Mouse (Mus musculus): ENCODE measurements around the gene Trp53. TPM values are rescaled to one million over a fixed set of nuclear protein-coding genes. Genes with fewer than 3 reads are reported as not detected.
A peak's percentile ranks its signal among the peaks of the same experiment; 100 is the strongest.
"Not testable (repeated sequence)": the region's sequence is repeated elsewhere in the genome, so short reads cannot be mapped to it uniquely, and the experiment has no call there.

The Trp53 gene
- polyA plus RNA-seq (2015; fragmentation: Nextera tagmentation; extraction: Ambion mirVana), result 48.0 and 49.6 TPM in 2 replicates

GRCm38 (mm10) chr11:69580091-69580514 lies at the start of gene Trp53, which contains the start of gene Wrap53:
TSS of gene Trp53 (plus strand) at chr11:69580359.
TSS of gene Wrap53 (minus strand) at chr11:69580255.
- TF ChIP-seq CTCF (IDR thresholded peaks at IDR 0.05; ENCODE audit: low read depth), result peak; percentile 15; the same call in 1 of the 2 replicates
- Histone ChIP-seq H3K4me3 (ENCODE audit: low read depth, low read length) (peak within 1 kb of the TSS; percentile 80), H3K9me3 (ENCODE audit: control insufficient read depth) (no peaks in the 10 kb centered on the region), H3K4me1 (replicated peaks; ENCODE audit: control insufficient read depth, insufficient read depth, low read length) (no peaks in the 10 kb centered on the region), H3K27me3 (replicated peaks; ENCODE audit: control insufficient read depth, insufficient read depth, low read length) (no peaks in the 10 kb centered on the region), H3K27ac (ENCODE audit: low read depth, low read length) (peak within 1 kb of the TSS; percentile 94), H3K4me2 (replicated peaks; ENCODE audit: low read depth) (peak within 1 kb of the TSS; percentile 94), H3K36me3 (ENCODE audit: control insufficient read depth, insufficient read depth) (no peaks in the 10 kb centered on the region; the same call in 1 of the 2 replicates), H3K9ac (ENCODE audit: low read depth, low read length) (peak within 1 kb of the TSS; percentile 64)
- WGBS, result under 1% methylated on average over 13 of the region's 13 CpGs
- ATAC-seq, result peak; percentile 53

GRCm38 (mm10) chr11:69530755-69531154 lies 49.4 kb upstream of the Trp53 start:
- H3K4me2 ChIP-seq (replicated peaks; ENCODE audit: low read depth); H3K9ac ChIP-seq (ENCODE audit: low read depth, low read length); H3K4me1 ChIP-seq (replicated peaks; ENCODE audit: control insufficient read depth, insufficient read depth, low read length); ATAC-seq; H3K9me3 ChIP-seq (ENCODE audit: control insufficient read depth); H3K27me3 ChIP-seq (replicated peaks; ENCODE audit: control insufficient read depth, insufficient read depth, low read length); H3K36me3 ChIP-seq (ENCODE audit: control insufficient read depth, insufficient read depth); H3K27ac ChIP-seq (ENCODE audit: low read depth, low read length); H3K4me3 ChIP-seq (ENCODE audit: low read depth, low read length): not testable (repeated sequence)
- WGBS, result 89% methylated on average over 6 of the region's 6 CpGs
- peak; percentile 43 for TF ChIP-seq CTCF (IDR thresholded peaks at IDR 0.05; ENCODE audit: low read depth)

GRCm38 (mm10) chr11:69532480-69533150 lies 47.5 kb upstream of the Trp53 start:
- H3K4me1 ChIP-seq (replicated peaks; ENCODE audit: control insufficient read depth, insufficient read depth, low read length), result no peaks in the 10 kb centered on the region
- no peak overlapping the region for H3K9ac ChIP-seq (ENCODE audit: low read depth, low read length)
- 69% methylated on average over 7 of the region's 7 CpGs for WGBS
- peak; percentile 54 for TF ChIP-seq CTCF (IDR thresholded peaks at IDR 0.05; ENCODE audit: low read depth)
- H3K9me3 ChIP-seq (ENCODE audit: control insufficient read depth), result no peaks in the 10 kb centered on the region
- no peak overlapping the region for H3K4me3 ChIP-seq (ENCODE audit: low read depth, low read length)
- no peak overlapping the region for H3K4me2 ChIP-seq (replicated peaks; ENCODE audit: low read depth)
- no peak for ATAC-seq
- no peaks in the 10 kb centered on the region for H3K27me3 ChIP-seq (replicated peaks; ENCODE audit: control insufficient read depth, insufficient read depth, low read length)
- H3K36me3 ChIP-seq (ENCODE audit: control insufficient read depth, insufficient read depth), result no peaks in the 10 kb centered on the region
- H3K27ac ChIP-seq (ENCODE audit: low read depth, low read length), result no peak overlapping the region

- Histone ChIP-seq H3K4me2 (replicated peaks; ENCODE audit: low read depth) (no peak overlapping the region), H3K9me3 (ENCODE audit: control insufficient read depth) (no peaks in the 10 kb centered on the region), H3K9ac (ENCODE audit: low read depth, low read length) (no peak overlapping the region), H3K27ac (ENCODE audit: low read depth, low read length) (no peak overlapping the region), H3K27me3 (replicated peaks; ENCODE audit: control insufficient read depth, insufficient read depth, low read length) (no peaks in the 10 kb centered on the region), H3K36me3 (ENCODE audit: control insufficient read depth, insufficient read depth) (no peaks in the 10 kb centered on the region), H3K4me1 (replicated peaks; ENCODE audit: control insufficient read depth, insufficient read depth, low read length) (peaks cover 7% of the 10 kb centered on the region; the same call in 1 of the 2 replicates), H3K4me3 (ENCODE audit: low read depth, low read length) (no peak overlapping the region)
- WGBS, result 56% methylated on average over 1 of the region's 1 CpGs
- TF ChIP-seq CTCF (IDR thresholded peaks at IDR 0.05; ENCODE audit: low read depth), result peak; percentile 52
- ATAC-seq, result no peak
These were observed 45.2 kb upstream of the Trp53 start for GRCm38 (mm10) chr11:69534990-69535389.

- no peak overlapping the region for H3K4me2 ChIP-seq (replicated peaks; ENCODE audit: low read depth)
- H3K4me1 ChIP-seq (replicated peaks; ENCODE audit: control insufficient read depth, insufficient read depth, low read length), result peaks cover 7% of the 10 kb centered on the region; the same call in 1 of the 2 replicates
- H3K27me3 ChIP-seq (replicated peaks; ENCODE audit: control insufficient read depth, insufficient read depth, low read length), result no peaks in the 10 kb centered on the region
- no peak overlapping the region for H3K27ac ChIP-seq (ENCODE audit: low read depth, low read length)
- H3K9me3 ChIP-seq (ENCODE audit: control insufficient read depth), result no peaks in the 10 kb centered on the region
- 83% methylated on average over 2 of the region's 2 CpGs for WGBS
- no peak overlapping the region for H3K4me3 ChIP-seq (ENCODE audit: low read depth, low read length)
- H3K36me3 ChIP-seq (ENCODE audit: control insufficient read depth, insufficient read depth), result no peaks in the 10 kb centered on the region
- no peak for TF ChIP-seq CTCF (IDR thresholded peaks at IDR 0.05; ENCODE audit: low read depth)
- H3K9ac ChIP-seq (ENCODE audit: low read depth, low read length), result no peak overlapping the region
- no peak for ATAC-seq
These were observed 39.5 kb upstream of the Trp53 start for GRCm38 (mm10) chr11:69540700-69541099.

GRCm38 (mm10) chr11:69541741-69542140 lies 38.4 kb upstream of the Trp53 start:
- not testable (repeated sequence) for H3K9ac ChIP-seq (ENCODE audit: low read depth, low read length); H3K27ac ChIP-seq (ENCODE audit: low read depth, low read length); H3K9me3 ChIP-seq (ENCODE audit: control insufficient read depth); H3K4me3 ChIP-seq (ENCODE audit: low read depth, low read length); H3K36me3 ChIP-seq (ENCODE audit: control insufficient read depth, insufficient read depth); H3K27me3 ChIP-seq (replicated peaks; ENCODE audit: control insufficient read depth, insufficient read depth, low read length); H3K4me2 ChIP-seq (replicated peaks; ENCODE audit: low read depth); ATAC-seq
- WGBS, result 79% methylated on average over 1 of the region's 3 CpGs
- TF ChIP-seq CTCF (IDR thresholded peaks at IDR 0.05; ENCODE audit: low read depth), result 0 out of 2 replicates have a peak, but pooled peaks have one; percentile 3
- H3K4me1 ChIP-seq (replicated peaks; ENCODE audit: control insufficient read depth, insufficient read depth, low read length), result peaks cover 11% of the 10 kb centered on the region; the same call in 1 of the 2 replicates

Data from intestine, postnatal 0 days (tissue).